Mouse (Mus musculus): ENCODE data around the gene Gfer.

Gene Gfer

DNA sequence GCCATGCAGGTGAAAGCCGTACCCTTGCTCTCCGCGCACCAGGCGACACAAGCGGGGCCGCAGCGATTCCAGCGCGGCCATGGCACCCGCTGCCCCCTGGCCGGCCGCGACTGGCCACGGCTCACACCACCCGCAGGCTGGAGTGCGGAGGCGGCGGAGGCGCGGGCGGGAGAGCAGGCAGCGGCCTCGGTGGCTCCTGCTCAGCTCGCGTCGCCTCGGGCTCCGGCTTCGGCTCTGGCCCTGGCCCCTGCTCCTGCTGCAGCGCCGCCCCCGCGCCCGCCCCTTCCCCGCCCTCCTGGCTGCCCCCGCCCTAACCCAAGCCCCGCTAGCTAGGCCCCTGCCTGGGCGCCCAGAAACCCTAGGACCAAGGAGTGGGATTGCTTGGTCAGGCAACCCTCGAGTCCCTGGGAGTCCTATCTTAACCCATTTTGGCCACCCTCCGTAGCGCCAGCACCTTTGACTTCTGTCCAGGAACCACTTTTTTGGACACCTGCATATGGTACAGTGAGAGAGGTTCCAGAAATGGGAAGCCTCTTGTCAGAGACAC, 45.8 kb downstream of the Gfer start, which contains the start of gene Slc9a3r2:
TSS of gene Slc9a3r2 (minus strand) at position 258 of the 547 bp plus-strand sequence.
- CTCF ChIA-PET: no interaction called here

DNA sequence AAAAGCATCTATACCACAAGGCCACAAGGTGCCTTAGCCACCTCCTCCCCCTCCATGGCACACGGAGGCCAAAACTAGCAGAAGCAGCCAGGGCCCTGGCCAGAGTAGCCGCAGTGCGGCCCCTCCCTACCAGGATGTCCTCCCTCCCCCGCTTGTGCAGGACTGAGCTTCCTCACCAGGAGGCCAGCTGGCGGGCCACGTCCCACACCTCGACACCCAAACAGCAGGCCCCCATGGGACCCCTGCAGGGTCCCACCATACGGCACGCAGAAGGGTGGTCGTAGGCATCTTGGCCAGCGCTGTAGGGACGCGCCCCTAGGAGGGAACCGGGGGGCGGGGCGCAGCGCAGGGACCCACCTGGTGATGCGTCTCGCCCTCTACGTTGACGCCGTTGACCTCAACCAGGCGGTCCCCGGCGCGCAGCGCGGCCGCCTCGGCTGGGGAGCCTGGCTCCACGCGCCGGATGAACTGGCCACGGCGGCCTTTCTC, 46.3 kb downstream of the Gfer start:
- CTCF ChIA-PET: no interaction called here

DNA sequence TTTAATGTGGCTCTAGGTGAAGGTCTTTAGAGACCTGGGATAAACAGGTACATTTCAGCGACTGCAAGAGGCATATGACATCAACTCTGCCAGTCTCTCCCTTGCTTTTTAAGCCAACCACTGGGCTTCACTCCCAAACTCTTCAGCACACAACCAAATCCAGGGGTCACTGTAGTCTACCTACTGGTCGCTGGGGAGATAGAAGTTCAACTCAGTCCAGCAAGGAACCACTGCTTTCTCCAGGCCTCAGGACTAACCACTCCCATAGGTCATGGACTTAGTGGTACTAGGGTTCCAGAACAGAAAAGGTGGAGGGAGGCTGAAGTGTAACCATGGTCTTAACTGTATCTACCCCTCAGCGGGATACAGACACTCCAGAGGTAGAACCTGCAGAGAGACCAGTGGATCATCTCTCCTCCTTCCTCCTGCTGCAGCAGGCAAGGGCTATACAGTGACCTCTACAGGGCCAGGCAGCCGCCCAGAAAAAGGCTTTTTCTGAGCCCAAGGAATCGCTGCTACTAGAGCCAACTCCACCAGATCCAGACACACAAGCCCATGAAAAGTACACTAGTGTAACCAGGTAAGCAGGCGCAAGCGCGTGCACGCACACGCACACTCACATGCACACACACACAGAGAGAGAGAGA, 47.1 kb downstream of the Gfer start:
- CTCF ChIA-PET: no interaction called here

DNA sequence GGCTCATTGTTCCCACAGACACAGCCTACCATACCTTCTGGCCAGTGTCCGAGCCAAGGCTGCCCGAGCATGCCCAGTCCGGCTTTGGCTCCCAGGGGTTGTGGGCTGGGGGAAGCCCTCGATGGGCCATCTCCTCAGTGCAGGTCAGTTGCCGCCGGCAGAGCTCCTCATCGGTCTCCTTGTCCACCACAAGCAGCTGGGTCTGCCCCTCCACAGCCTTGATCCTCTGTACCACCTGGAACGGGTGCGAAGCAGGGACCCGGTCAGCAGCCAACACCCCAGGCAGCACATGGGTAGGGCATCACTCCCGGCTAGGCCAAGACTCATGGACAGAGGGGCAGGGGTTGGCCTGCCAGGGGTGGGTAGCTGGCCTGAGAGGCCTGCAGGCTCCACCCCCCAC, 48.5 kb downstream of the Gfer start:
- CTCF ChIA-PET: no interaction called here

DNA sequence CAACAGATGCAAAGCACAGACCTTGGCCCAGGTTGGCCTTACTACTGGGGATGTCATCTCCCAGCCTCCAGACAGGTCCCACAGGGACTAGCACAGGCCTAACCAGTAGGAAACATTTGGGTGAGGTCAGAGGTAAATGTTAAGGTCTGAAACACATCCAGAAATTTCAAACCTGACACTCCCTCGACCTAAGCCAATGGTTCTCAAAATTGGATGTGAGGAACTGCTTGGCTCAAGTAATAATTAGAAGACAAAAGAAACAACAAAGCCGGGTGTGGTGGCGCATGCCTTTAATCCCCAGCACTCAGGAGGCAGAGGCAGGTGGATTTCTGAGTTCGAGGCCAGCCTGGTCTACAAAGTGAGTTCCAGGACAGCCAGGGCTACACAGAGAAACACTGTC, 49.6 kb downstream of the Gfer start:
- CTCF ChIA-PET: no interaction called here

DNA sequence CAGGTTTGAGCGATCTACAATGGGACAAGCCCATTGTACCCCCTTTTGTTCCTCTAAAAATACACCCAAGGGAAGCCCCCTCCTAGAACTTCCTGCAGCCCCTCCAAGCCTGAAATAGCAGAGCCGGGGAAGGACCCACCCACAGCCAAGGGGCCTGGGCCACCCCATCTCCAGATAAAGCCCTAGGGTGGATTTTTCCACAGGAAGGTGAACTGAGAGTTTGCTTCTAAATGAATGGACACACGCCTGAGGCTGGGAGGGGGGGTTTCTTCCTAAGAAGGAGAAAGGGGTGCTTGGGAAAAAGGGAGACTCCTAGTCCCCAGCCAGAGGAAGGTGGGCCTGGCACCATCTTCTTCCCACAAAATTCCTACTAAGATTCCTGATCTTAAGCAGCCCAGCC, 50.0 kb downstream of the Gfer start:
- CTCF ChIA-PET: no interaction called here

DNA sequence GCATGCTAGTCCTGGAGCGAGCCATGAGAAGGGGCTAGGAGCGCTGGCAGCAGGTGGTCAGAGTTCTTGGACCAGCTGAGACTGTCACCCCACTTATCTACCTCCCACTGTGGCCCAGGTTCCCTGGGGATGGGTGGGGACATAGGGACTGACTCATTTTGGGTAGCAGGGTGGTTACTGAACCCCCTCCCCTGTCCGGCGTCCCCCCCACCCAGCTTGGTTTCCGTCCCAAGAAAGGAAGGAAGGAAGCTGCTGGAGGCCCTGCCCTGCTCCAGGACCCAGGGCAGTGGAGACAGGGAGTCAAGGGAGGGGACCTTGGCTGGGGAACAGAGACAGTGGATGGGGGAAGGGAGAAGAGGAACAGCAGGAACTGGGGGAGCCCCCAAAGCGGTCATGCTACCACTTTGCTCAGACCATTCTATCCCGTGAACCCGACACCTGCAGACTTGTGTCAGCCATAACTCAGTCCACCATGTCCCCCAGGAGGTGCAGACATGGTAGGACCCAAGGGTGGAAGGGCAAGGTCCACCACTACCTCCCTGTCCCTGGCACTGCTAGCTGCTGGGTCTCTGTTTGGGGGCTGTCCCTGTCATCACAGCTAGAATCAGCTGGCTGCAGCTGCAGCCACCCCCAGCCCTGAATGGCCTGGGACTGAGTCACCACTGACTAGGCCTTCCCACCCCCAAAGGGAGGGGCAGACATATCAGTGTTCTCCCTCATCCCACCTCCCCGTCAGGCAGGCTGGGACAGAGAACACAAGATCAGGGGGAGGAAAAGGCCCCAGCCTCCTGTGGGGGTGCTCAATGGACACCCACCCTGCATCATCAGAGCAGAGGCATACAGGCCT, 50.9 kb downstream of the Gfer start:
- CTCF ChIA-PET: no interaction called here

DNA sequence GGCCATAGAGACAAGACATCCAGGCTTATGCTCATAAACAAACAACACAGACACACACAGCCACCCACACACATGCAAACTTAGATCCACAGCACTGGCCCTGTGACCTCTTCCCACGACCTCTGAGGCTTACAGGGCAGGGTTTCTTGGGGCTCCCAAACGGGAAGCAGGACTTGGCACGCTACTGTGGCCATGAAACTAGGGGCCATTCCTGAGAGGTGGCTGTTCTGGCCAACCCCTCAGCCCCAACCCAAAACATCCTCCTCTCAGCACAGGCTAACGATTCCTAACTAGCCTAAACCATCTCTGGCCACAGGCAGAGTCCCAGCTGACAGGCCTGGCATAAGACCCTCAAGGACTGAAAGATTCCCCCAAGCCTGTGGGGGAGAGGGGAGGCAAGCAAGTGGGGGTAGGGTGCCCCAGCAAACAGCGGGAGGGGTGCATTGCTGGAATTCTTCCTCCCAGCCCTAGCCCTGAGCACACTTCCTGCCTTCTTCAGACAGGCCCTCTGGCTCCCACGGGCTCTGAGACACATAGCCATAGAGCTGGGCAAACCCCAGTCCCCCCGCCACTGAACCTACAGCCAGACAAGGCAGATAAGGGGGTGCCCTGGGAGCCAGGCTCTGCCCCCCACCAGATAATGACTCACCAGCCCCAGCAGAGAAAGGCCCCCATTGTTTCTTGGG, 51.8 kb downstream of the Gfer start:
- CTCF ChIA-PET: interaction anchor here (1.1 kb wide), 1 partner anchor 19 kb away, joined by 3 read pairs; no protein-coding TSS in a partner anchor
